Mouse (Mus musculus) E14TG2a.4 (cell line): Measurements from ENCODE around the gene D630045J12Rik.

Experiments
- CTCF ChIP-seq: conservative IDR thresholded peaks from 2 replicates; pipeline ENCODE4 v1.5.1; 2014; ENCODE audit warnings: low read length
- NANOG ChIP-seq: IDR thresholded peaks from 2 replicates; pipeline ENCODE4 v1.6.1; 2014; ENCODE audit warnings: borderline replicate concordance, low read length, mixed read lengths
- POU5F1 ChIP-seq: IDR thresholded peaks from 2 replicates; pipeline ENCODE4 v1.6.1; 2014; ENCODE audit warnings: low read length, borderline replicate concordance

GRCm38 (mm10) chr6:38129883-38130282 lies 123.9 kb downstream of the D630045J12Rik start:
- TF ChIP-seq CTCF (peak; percentile 49), POU5F1 (no peak), NANOG (no peak)
